In the genomic region with DNA sequence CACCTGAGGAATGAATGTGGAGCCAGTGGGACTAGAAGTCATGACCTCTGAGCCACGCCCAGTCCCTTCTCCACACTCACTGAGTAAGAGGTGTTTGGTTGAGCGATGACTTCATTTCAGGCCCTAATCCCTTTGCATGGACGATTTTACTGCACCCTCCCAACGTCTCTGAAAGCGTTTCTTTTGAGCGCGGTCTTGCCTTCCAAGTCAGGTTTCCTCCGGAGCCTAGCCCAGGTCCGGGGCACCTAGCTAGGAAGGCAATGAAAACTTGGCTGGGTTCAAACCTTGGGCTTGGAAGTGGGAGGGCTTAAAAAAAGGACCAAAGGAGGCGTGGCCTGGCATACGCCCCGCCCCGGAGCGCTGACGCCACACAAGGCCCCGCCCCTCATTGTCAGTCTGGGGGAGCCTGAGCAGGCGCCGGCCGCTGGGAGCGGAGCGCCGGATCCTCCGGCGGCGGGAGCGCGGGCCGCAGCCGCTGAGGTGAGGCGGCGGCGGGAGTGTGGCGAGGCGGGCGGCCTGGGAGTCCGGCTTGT, we compare ENCODE assay signal across 8 mouse cellular contexts. TPM values are rescaled to one million over a fixed set of nuclear protein-coding genes. Genes with fewer than 3 reads are reported as not detected.
DNase-seq lines count a peak whose midpoint lies in the region; ATAC-seq and TF ChIP-seq lines count a peak whose summit lies in the region.

TSS of gene Luzp1 (plus strand) at position 391 of the 533 bp plus-strand sequence.

- TF ChIP-seq CTCF in liver, embryonic 14.5 days (IDR thresholded peaks at IDR 0.05; ENCODE audit: low read depth) = no peak
- TF ChIP-seq CTCF in stomach, postnatal 0 days (IDR thresholded peaks at IDR 0.05; ENCODE audit: low read depth) = no peak

- peak within 1 kb of the TSS; percentile 84 for H3K9ac ChIP-seq in heart, embryonic 15.5 days
- H3K9ac ChIP-seq in liver, embryonic 14.5 days (replicated peaks) = peak within 1 kb of the TSS; percentile 25
- H3K9ac ChIP-seq in neural tube, embryonic 11.5 days (ENCODE audit: low read length) = peak within 1 kb of the TSS; percentile 86
- peak within 1 kb of the TSS; percentile 90 for H3K9ac ChIP-seq in stomach, postnatal 0 days (ENCODE audit: low read length)

- ATAC-seq in CD4-positive, CD25-positive, alpha-beta regulatory T cell, adult 4 months = peak; percentile 93
- peak; percentile 90 for ATAC-seq in heart, embryonic 15.5 days (replicated peaks; ENCODE audit: insufficient number of reproducible peaks, insufficient read depth, low FRiP score, low read depth)
- ATAC-seq in liver, embryonic 14.5 days (ENCODE audit: insufficient read depth) = peak; percentile 88
- peak; percentile 93 for ATAC-seq in neural tube, embryonic 11.5 days (ENCODE audit: insufficient read depth, low FRiP score, low TSS enrichment)
- peak; percentile 93 for ATAC-seq in stomach, postnatal 0 days (ENCODE audit: low FRiP score, low TSS enrichment)

- H3K27me3 ChIP-seq in forebrain, embryonic 10.5 days (ENCODE audit: poor library complexity, severe bottlenecking) = peaks cover 20% of the 10 kb centered on the region
- no peaks in the 10 kb centered on the region for H3K27me3 ChIP-seq in heart, embryonic 15.5 days
- H3K27me3 ChIP-seq in liver, embryonic 14.5 days (ENCODE audit: control insufficient read depth, insufficient read depth, low read length) = peaks cover 29% of the 10 kb centered on the region
- H3K27me3 ChIP-seq in neural tube, embryonic 11.5 days (ENCODE audit: control insufficient read depth, insufficient read depth, low read length) = peaks cover 2% of the 10 kb centered on the region; the same call in 1 of the 2 replicates
- H3K27me3 ChIP-seq in stomach, postnatal 0 days (ENCODE audit: control insufficient read depth, insufficient read depth, low read length) = no peaks in the 10 kb centered on the region

- peak within 1 kb of the TSS; percentile 64 for H3K4me2 ChIP-seq in heart, embryonic 15.5 days
- peak within 1 kb of the TSS; percentile 87 for H3K4me2 ChIP-seq in liver, embryonic 14.5 days (ENCODE audit: low read depth)
- peak within 1 kb of the TSS; percentile 48 for H3K4me2 ChIP-seq in neural tube, embryonic 11.5 days (ENCODE audit: low read depth)
- peak within 1 kb of the TSS; percentile 72 for H3K4me2 ChIP-seq in stomach, postnatal 0 days (replicated peaks; ENCODE audit: low read depth)

- H3K4me3 ChIP-seq in forebrain, embryonic 10.5 days = peak within 1 kb of the TSS; percentile 98
- peak within 1 kb of the TSS; percentile 71 for H3K4me3 ChIP-seq in heart, embryonic 15.5 days
- peak within 1 kb of the TSS; percentile 57 to 63 for H3K4me3 ChIP-seq in liver, embryonic 14.5 days (ENCODE audit: insufficient read depth in 1 of 2, low read depth in 2 of 2, low read length in 2 of 2)
- peak within 1 kb of the TSS; percentile 96 for H3K4me3 ChIP-seq in neural tube, embryonic 11.5 days (ENCODE audit: low read depth, low read length)
- peak within 1 kb of the TSS; percentile 86 for H3K4me3 ChIP-seq in stomach, postnatal 0 days (ENCODE audit: low read depth, low read length)

- peak; percentile 70 for DNase-seq in c-Kit-positive CD71-negative TER-119-negative erythroid progenitor cells, embryonic 14.5 days (ENCODE audit: low read depth)
- DNase-seq in forebrain, embryonic 10.5 days (ENCODE audit: extremely low spot score, low spot score) = peak; percentile 94
- DNase-seq in kidney, postnatal 25 days = peak; percentile 94 to 96
- peak; percentile 63 to 72 (median 69) for DNase-seq in liver, embryonic 14.5 days (ENCODE audit: low read depth in 3 of 3, low spot score in 3 of 3)
- peak; percentile 95 for DNase-seq in neural tube, embryonic 11.5 days (ENCODE audit: low spot score)
- DNase-seq in stomach, postnatal 0 days (ENCODE audit: low spot score) = peak; percentile 94

- WGBS in forebrain, embryonic 10.5 days = 2% methylated on average over 36 of the region's 36 CpGs
- 2% methylated on average over 36 of the region's 36 CpGs for WGBS in heart, embryonic 15.5 days
- 2% methylated on average over 34 of the region's 36 CpGs for WGBS in liver, embryonic 14.5 days (ENCODE audit: insufficient replicate concordance)
- 2% methylated on average over 32 of the region's 36 CpGs for whole genome bisulfite sequencing in neural tube, embryonic 11.5 days
- under 1% methylated on average over 36 of the region's 36 CpGs for WGBS in stomach, postnatal 0 days

- peaks cover 51% of the 10 kb centered on the region for H3K4me1 ChIP-seq in forebrain, embryonic 10.5 days
- H3K4me1 ChIP-seq in heart, embryonic 15.5 days (replicated peaks) = peaks cover 40% of the 10 kb centered on the region
- peaks cover 2 to 14% of the 10 kb centered on the region in 2 experiments for H3K4me1 ChIP-seq in liver, embryonic 14.5 days (replicated peaks; ENCODE audit: control insufficient read depth in 2 of 2, insufficient read depth in 2 of 2, low read length in 1 of 2)
- no peaks in the 10 kb centered on the region; the same call in 1 of the 2 replicates for H3K4me1 ChIP-seq in neural tube, embryonic 11.5 days (ENCODE audit: control insufficient read depth, insufficient read depth, low read length)
- H3K4me1 ChIP-seq in stomach, postnatal 0 days (replicated peaks; ENCODE audit: control insufficient read depth, insufficient read depth) = peaks cover 6% of the 10 kb centered on the region; the same call in 1 of the 2 replicates

- H3K36me3 ChIP-seq in forebrain, embryonic 10.5 days (replicated peaks) = no peaks in the 10 kb centered on the region
- H3K36me3 ChIP-seq in heart, embryonic 15.5 days = no peaks in the 10 kb centered on the region
- no peaks in the 10 kb centered on the region for H3K36me3 ChIP-seq in liver, embryonic 14.5 days (replicated peaks; ENCODE audit: control insufficient read depth, insufficient read depth, low read depth)
- H3K36me3 ChIP-seq in neural tube, embryonic 11.5 days (ENCODE audit: control insufficient read depth, insufficient read depth, low read length) = no peaks in the 10 kb centered on the region
- H3K36me3 ChIP-seq in stomach, postnatal 0 days (ENCODE audit: control insufficient read depth, insufficient read depth, low read length) = no peaks in the 10 kb centered on the region

- peak within 1 kb of the TSS; percentile 99 for H3K27ac ChIP-seq in forebrain, embryonic 10.5 days
- H3K27ac ChIP-seq in heart, embryonic 15.5 days = peak within 1 kb of the TSS; percentile 98
- H3K27ac ChIP-seq in liver, embryonic 14.5 days = no peak within 1 kb of the TSS
- H3K27ac ChIP-seq in neural tube, embryonic 11.5 days (ENCODE audit: low read depth, low read length) = peak within 1 kb of the TSS; percentile 97
- H3K27ac ChIP-seq in stomach, postnatal 0 days (replicated peaks) = peak within 1 kb of the TSS; percentile 98

- H3K9me3 ChIP-seq in forebrain, embryonic 10.5 days = no peaks in the 10 kb centered on the region
- no peaks in the 10 kb centered on the region for H3K9me3 ChIP-seq in heart, embryonic 15.5 days (replicated peaks)
- no peaks in the 10 kb centered on the region for H3K9me3 ChIP-seq in liver, embryonic 14.5 days (ENCODE audit: control insufficient read depth, low read length)
- no peaks in the 10 kb centered on the region for H3K9me3 ChIP-seq in neural tube, embryonic 11.5 days (ENCODE audit: control insufficient read depth, low read length)
- H3K9me3 ChIP-seq in stomach, postnatal 0 days (ENCODE audit: control insufficient read depth, low read length) = no peaks in the 10 kb centered on the region

- no peak for TF ChIP-seq EP300 in liver, embryonic 14.5 days (IDR thresholded peaks at IDR 0.05; ENCODE audit: low read depth)
- TF ChIP-seq EP300 in stomach, postnatal 0 days (optimal IDR thresholded peaks at IDR 0.05) = no peak

RNA-seq across cellular contexts. Expression of gene Luzp1, which starts in this region (rescaled TPM):
- 1 to 10 TPM; 5.8 to 7.2 TPM for polyA plus RNA-seq in CD4-positive, CD25-positive, alpha-beta regulatory T cell, adult 4 months (2017; shearing (Covaris generic))
- polyA plus RNA-seq in forebrain, embryonic 10.5 days (2016; fragmentation: Nextera tagmentation; extraction: Ambion mirVana) = 153 and 154 TPM in 2 replicates
- polyA plus RNA-seq in heart, embryonic 15.5 days (2015; fragmentation: Nextera tagmentation; extraction: Ambion mirVana) = 99.5 and 104 TPM in 2 replicates
- 1.6 and 1.8 TPM in 2 replicates for polyA plus RNA-seq in liver, embryonic 14.5 days (2012; rRNA removed)
- polyA plus RNA-seq in liver, embryonic 14.5 days (2014; fragmentation: Nextera tagmentation; extraction: Ambion mirVana) = 6.8 and 8.2 TPM in 2 replicates
- polyA plus RNA-seq in neural tube, embryonic 11.5 days (2014; fragmentation: Nextera tagmentation; extraction: Ambion mirVana) = 79.9 and 95.7 TPM in 2 replicates
- polyA plus RNA-seq in stomach, postnatal 0 days (2015; fragmentation: Nextera tagmentation; extraction: Ambion mirVana) = 54.6 and 67.8 TPM in 2 replicates

Comparison
In these comparisons a context has a peak if more than half of its experiments do, and no peak if none do; other contexts are left out.
1. H3K9ac ChIP-seq: peak in every context shown above with its lines; median percentile 90 in stomach, postnatal 0 days; 86 in neural tube, embryonic 11.5 days; 84 in heart, embryonic 15.5 days; 25 in liver, embryonic 14.5 days.